Mouse (Mus musculus): ENCODE results near the gene Agap3. TPM values are rescaled to one million over a fixed set of nuclear protein-coding genes. Genes with fewer than 3 reads are reported as not detected.

The Agap3 gene
- total RNA-seq, 2 experiments from 2014 or later = 11.4 to 19.8 TPM

DNA sequence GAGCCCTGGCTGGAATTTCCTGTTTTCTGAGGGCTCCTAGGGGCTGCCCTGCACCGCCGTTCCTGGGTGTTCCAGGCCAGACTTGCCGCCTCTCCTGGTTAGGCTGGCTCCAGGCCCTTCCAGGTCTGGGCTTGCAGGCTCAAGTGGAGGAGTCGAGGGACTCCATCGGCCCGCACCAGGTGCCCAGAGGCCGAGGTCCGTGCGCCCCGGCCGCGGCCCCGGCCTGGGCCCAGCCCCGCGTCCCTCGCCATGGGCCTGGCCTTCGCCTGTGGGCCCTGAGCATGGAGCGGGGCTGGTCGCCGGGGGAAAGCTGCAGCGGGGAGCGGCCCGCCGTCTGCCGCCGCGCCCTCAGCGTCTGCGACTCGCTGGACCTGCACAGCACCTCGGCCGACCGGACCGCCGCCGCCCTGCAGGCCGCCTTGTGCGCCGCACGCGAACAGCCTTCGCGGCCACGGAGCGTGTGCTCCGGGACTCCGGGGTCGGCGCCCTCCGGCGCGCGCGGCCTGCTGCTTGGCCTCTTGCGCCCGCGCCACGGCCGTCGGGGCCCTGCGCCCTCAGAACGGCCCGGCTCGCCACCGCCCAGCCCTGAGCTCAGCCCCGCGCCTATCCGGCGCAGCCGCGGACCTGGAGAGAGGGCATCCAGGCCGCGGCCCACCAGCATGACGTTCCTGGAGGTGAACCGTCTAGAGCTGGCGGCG, 22.2 kb downstream of the Agap3 start:
- ATAC-seq (replicated peaks; ENCODE audit: poor library complexity) = no peak

GRCm38 (mm10) chr5:24474723-24475261, 22.8 kb downstream of the Agap3 start:
- ATAC-seq (replicated peaks; ENCODE audit: poor library complexity) = 0 out of 2 replicates have a peak, but pooled peaks have one; percentile 35

DNA sequence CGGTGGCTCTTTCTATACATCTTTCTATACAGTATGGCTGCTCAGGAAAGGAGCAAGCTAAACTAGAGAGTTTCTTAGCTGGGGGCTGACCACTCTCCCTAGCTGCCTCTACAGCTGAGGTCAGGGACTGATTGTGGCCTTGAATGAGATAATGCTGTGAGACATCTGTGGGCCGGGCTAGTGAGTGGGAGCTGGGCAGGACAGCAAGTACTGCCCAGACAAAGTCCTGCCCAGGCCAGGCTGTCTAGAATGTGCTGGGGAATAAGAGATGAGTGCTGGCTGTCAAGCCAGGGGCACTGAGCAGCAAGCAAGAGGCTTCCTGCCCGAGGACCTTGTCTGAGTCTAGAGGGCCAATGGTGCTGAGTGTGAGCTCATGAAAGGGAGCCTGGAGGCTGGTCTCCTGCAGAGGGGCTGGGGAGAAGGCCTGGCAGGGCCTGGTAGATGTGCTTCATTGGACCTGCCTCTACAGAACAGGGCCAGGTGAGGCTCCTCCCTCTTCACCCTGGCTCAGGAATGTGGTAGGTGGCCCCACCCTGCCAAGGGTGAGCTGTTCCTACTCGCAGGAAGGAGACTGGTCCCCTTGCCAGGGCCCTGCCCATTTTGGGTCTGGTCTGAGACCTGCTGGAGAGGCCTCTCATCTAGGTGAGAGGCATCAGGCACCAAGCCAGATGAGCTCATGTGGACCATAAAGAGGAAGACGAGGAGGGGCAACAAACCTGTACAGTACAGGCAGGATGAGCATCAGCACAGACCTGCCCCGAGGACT, 23.7 kb downstream of the Agap3 start:
- ATAC-seq (replicated peaks; ENCODE audit: poor library complexity) = no peak

GRCm38 (mm10) chr5:24477909-24478308, 25.9 kb downstream of the Agap3 start:
- ATAC-seq (replicated peaks; ENCODE audit: poor library complexity) = no peak

- peak; percentile 45 for ATAC-seq (replicated peaks; ENCODE audit: poor library complexity)
Observed at GRCm38 (mm10) chr5:24481647-24482046, 29.7 kb downstream of the Agap3 start.

- ATAC-seq (replicated peaks; ENCODE audit: poor library complexity) = no peak
Observed at GRCm38 (mm10) chr5:24482247-24483079, 30.5 kb downstream of the Agap3 start.

- peak; percentile 86 for ATAC-seq (replicated peaks; ENCODE audit: poor library complexity)
Observed at GRCm38 (mm10) chr5:24483326-24483725, 31.3 kb downstream of the Agap3 start.

DNA sequence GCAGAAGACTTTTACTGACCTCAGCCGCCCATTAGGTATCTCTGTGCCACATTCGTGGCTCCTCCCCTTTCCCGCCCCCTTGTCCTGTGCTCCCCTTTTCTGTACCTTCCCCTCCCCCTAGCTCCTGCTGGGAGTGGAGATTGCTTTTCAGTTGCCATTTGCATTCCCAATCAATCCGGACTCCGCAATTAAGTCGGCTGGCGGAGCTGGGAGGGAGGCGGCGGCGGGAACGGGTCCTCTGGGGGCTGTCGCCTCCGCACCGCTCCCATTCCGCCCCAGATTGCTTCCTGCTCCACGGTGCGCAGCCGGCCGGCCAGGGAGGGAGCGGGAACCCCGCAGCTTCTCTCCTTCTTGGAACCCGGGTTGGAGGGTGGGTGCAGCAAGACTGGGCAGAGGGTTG, 33.0 kb downstream of the Agap3 start:
- no peak for ATAC-seq (replicated peaks; ENCODE audit: poor library complexity)

DNA sequence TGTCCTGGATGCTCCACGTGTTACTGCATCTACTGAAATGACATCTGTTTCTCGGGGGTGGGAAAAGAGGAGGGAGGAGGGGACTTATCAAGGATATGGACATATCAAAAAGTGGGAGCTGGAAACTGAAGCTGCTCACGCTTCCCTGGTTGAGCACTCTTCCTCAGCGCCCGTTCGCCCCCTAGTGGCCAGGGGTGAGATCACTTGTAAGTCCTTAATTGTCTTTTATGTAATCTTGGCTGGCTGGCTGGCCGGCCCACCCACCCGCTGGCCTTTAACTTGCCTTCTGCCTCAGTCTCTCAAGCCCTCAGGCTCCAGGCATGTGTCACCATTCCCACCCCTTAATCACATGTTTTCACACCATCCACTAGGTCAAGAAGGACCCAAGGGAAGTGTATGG, 34.1 kb downstream of the Agap3 start:
- ATAC-seq (replicated peaks; ENCODE audit: poor library complexity) = peak; percentile 72

GRCm38 (mm10) chr5:24486738-24487137, 34.8 kb downstream of the Agap3 start:
- no peak for ATAC-seq (replicated peaks; ENCODE audit: poor library complexity)

DNA sequence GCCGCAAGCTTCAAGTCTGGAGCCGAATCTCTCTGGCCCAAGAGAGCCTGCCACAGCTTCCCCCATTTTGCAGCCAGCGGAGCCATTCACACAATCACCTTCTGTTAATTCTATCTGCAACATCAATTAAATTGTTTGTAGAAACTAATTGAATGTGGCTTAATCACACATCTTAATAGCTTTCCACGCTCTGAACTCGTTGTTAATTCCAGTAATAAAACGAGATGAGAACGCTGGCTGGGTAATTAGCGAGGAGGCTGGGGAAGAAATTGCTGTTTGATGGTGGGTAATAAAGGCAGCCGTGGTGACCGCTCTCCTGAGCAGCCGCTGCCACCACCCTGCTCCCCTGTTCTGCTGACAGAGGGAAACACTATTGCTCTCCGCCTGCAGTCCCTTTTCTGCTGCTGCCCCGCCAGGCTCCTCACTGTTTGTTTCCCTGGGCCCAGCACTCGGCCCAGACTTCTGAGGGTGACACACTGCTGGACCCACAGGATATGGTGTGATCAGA, 38.5 kb downstream of the Agap3 start:
- no peak for ATAC-seq (replicated peaks; ENCODE audit: poor library complexity)

- ATAC-seq (replicated peaks; ENCODE audit: poor library complexity) = no peak
Observed at GRCm38 (mm10) chr5:24492546-24493285, 40.7 kb downstream of the Agap3 start.

DNA sequence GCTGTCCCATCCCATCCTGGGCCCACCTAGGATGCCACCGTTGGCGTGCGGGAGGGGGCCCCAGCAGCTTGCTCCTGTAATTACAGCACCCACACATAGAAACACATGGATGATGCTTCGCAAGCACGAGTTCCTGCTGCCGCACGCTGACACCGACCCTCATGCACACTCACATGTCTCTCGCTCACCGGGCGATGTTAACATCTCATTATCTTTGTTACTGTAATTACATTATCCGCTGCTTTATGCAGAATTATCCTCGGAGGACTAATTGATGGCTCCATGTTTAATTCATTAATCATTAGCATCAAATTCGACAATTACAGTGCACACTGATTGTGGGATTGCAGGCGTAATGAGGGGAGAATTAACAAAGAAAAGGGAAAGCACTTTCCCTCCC, 43.0 kb downstream of the Agap3 start:
- no peak for ATAC-seq (replicated peaks; ENCODE audit: poor library complexity)

DNA sequence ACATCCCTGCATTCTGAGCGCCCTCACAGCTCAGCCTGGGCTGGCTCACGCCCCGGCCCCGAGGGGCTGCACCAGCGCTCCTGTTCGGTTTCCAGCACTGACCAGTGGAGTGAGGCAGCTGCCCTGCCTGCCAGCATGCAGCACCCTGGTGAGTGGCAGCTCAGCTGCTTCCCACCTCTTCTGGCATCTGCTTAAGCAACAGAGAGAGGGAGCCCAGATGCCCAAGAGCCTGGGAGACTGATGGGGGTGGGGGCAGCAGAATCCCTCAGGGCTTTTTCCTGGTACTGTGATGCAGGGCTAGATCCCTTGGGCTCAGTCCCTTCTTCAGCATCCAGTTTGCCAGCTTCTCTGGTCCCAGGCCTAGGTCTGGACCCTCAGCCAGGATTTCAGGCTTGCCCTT, 44.8 kb downstream of the Agap3 start:
- no peak for ATAC-seq (replicated peaks; ENCODE audit: poor library complexity)

- no peak for ATAC-seq (replicated peaks; ENCODE audit: poor library complexity)
Observed at GRCm38 (mm10) chr5:24497526-24497925, 45.5 kb downstream of the Agap3 start.

- no peak for ATAC-seq (replicated peaks; ENCODE audit: poor library complexity)
Observed at GRCm38 (mm10) chr5:24499113-24499512, 47.1 kb downstream of the Agap3 start.

GRCm38 (mm10) chr5:24500851-24501250, 48.9 kb downstream of the Agap3 start:
- no peak for ATAC-seq (replicated peaks; ENCODE audit: poor library complexity)

GRCm38 (mm10) chr5:24502786-24503185, 50.8 kb downstream of the Agap3 start:
- ATAC-seq (replicated peaks; ENCODE audit: poor library complexity) = no peak

- peak; percentile 90 for ATAC-seq (replicated peaks; ENCODE audit: poor library complexity)
Observed at GRCm38 (mm10) chr5:24505513-24505912, 53.5 kb downstream of the Agap3 start.

DNA sequence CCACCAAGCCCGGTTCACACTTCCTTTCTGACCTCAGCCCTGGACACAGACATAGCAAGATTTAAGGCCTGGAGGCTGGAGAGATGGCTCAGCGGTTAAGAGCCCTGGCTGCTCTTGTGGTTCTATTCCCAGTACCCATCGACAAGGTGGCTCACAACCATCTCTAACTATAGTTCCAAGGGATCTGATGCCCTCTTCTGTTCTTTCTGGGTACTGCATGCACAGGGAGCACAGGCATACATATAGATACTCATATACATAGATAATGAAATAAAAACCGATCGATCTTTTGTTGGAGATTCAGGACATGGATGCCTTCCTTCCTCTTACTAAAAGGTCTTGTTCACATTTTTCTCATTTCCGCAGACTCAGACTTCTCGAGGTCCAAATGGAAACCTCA, 56.4 kb downstream of the Agap3 start:
- ATAC-seq (replicated peaks; ENCODE audit: poor library complexity) = no peak

All from megakaryocyte progenitor cell, adult 5-6 weeks (primary cell).